Comparison of ENCODE assay signal across 14 mouse cellular contexts in the genomic region with DNA sequence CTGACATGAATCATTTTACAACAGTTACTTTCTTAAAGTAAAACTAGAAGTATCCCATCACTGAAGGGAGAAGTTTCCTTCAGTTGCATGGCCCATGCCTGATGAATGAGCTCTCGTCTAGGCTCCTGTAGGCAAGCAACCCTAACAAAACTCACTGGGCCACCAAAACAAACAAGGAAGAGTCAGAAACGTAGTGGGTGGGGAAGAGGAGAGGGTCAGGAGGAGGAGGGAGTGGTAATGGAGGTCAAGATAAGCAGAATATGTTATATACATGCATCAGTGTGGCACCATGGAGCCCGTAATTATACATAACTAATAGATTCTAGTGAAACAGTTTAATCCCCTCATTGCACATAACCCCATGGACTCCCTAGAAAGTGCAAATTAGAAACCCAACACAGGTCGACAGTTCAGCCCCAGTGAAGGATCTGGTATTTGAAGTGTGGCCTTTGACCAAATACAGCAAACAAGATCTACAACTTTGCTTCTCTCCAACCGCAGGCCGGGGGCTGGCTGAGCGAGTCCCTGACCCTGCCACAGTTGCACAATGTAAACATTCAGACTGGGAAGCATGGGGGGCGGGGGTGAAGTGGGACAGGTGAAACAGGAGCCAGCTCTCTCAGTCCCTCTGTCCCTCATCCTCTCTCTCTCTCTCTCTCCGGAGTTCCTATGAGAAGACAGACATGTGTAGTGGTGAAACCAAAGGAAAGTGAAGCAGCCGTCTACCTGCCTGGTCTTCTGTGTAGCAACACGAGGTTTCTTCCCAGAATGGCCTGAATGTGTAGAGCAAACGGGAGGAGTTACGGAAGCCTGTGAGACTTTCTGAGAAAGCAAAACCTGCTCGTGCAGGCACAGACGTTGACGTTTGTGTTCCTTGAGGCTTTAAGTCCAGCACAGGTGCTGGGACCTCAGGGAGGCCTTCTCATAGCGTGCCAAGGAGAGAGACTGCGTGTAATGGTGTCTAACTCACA.
DNase-seq lines count a peak whose midpoint lies in the region; ATAC-seq and TF ChIP-seq lines count a peak whose summit lies in the region.
"Had no signal": no experiment of that assay in that cellular context is flagged by ENCODE, and none has a peak within 500 bp of the region (broad histone marks: within the 10 kb centered on the region; RNA-seq: fewer than 3 reads in every experiment).

No protein-coding gene starts in this region.

- DNase-seq in kidney, adult 9 months: no peak
- peak; percentile 72 for DNase-seq in intestine, embryonic 14.5 days (ENCODE audit: low spot score)
- peak in 2 of 3 experiments; percentile 33 to 40 for DNase-seq in liver, embryonic 14.5 days (ENCODE audit: low read depth in 3 of 3, low spot score in 3 of 3)
- DNase-seq in lung, postnatal 4 days: peak; percentile 50 to 76
- DNase-seq in B cell, adult 2 months: no peak
- DNase-seq in cerebellum, adult 18-20 months: no peak
- DNase-seq in heart, adult 18-20 months: no peak
- DNase-seq: adrenal gland, postnatal 14 days; cerebellum, adult 9-11 months; right cerebral cortex, postnatal 14 days; thymus, postnatal 14 days had no signal

- 0 out of 2 replicates have a peak overlapping the region, but pooled peaks have one; percentile 7 for H3K4me2 ChIP-seq in kidney, embryonic 15.5 days
- peak overlapping the region; percentile 14; the same call in 1 of the 2 replicates for H3K4me2 ChIP-seq in intestine, embryonic 14.5 days (ENCODE audit: low read length)
- H3K4me2 ChIP-seq in liver, embryonic 14.5 days (ENCODE audit: low read depth): no peak overlapping the region
- H3K4me2 ChIP-seq: heart, embryonic 15.5 days had no signal

- ATAC-seq in kidney, embryonic 15.5 days (replicated peaks; ENCODE audit: low FRiP score): peak; percentile 35; the same call in 1 of the 2 replicates
- ATAC-seq in intestine, embryonic 14.5 days (replicated peaks; ENCODE audit: low FRiP score, low TSS enrichment, low read depth): peak; percentile 66
- ATAC-seq in liver, embryonic 14.5 days (ENCODE audit: insufficient read depth): peak; percentile 69

- H3K9me3 ChIP-seq in kidney, embryonic 15.5 days (replicated peaks): no peaks in the 10 kb centered on the region
- no peaks in the 10 kb centered on the region for H3K9me3 ChIP-seq in intestine, embryonic 14.5 days (ENCODE audit: control insufficient read depth, low read length)
- no peaks in the 10 kb centered on the region for H3K9me3 ChIP-seq in liver, embryonic 14.5 days (ENCODE audit: control insufficient read depth, low read length)
- H3K9me3 ChIP-seq: heart, embryonic 15.5 days; megakaryocyte, embryonic 14.5 days had no signal

- no peak overlapping the region for H3K4me3 ChIP-seq in kidney, embryonic 15.5 days (replicated peaks)
- H3K4me3 ChIP-seq in intestine, embryonic 14.5 days (ENCODE audit: low read depth, low read length): no peak overlapping the region
- H3K4me3 ChIP-seq in liver, embryonic 14.5 days (ENCODE audit: insufficient read depth in 1 of 2, low read depth in 2 of 2, low read length in 2 of 2): no peak overlapping the region
- H3K4me3 ChIP-seq: heart, embryonic 15.5 days; megakaryocyte, embryonic 14.5 days had no signal

- no peak for TF ChIP-seq EP300 in liver, embryonic 14.5 days (IDR thresholded peaks at IDR 0.05; ENCODE audit: low read depth)

- TF ChIP-seq CTCF in liver, embryonic 14.5 days (IDR thresholded peaks at IDR 0.05; ENCODE audit: low read depth): no peak

- peaks cover 21% of the 10 kb centered on the region for H3K4me1 ChIP-seq in kidney, embryonic 15.5 days
- H3K4me1 ChIP-seq in intestine, embryonic 14.5 days (replicated peaks; ENCODE audit: control insufficient read depth, insufficient read depth, low read length): peaks cover 19% of the 10 kb centered on the region; the same call in 1 of the 2 replicates
- peaks cover 0 to 24% of the 10 kb centered on the region in 2 experiments; a peak in 2 of 4 replicates for H3K4me1 ChIP-seq in liver, embryonic 14.5 days (replicated peaks; ENCODE audit: control insufficient read depth in 2 of 2, insufficient read depth in 2 of 2, low read length in 1 of 2)
- H3K4me1 ChIP-seq: heart, embryonic 15.5 days had no signal

- 0 out of 2 replicates have a peak overlapping the region, but pooled peaks have one; percentile 0 for H3K27ac ChIP-seq in kidney, embryonic 15.5 days
- peak overlapping the region; percentile 82 for H3K27ac ChIP-seq in intestine, embryonic 14.5 days (ENCODE audit: low read depth)
- H3K27ac ChIP-seq in liver, embryonic 14.5 days: no peak overlapping the region
- H3K27ac ChIP-seq: heart, embryonic 15.5 days had no signal

- no peaks in the 10 kb centered on the region for H3K36me3 ChIP-seq in kidney, embryonic 15.5 days
- no peaks in the 10 kb centered on the region for H3K36me3 ChIP-seq in intestine, embryonic 14.5 days (ENCODE audit: control insufficient read depth, insufficient read depth, low read length)
- no peaks in the 10 kb centered on the region for H3K36me3 ChIP-seq in liver, embryonic 14.5 days (replicated peaks; ENCODE audit: control insufficient read depth, insufficient read depth, low read depth)
- H3K36me3 ChIP-seq: heart, embryonic 15.5 days had no signal

- 45% methylated on average over 18 of the region's 18 CpGs for WGBS in kidney, embryonic 15.5 days
- WGBS in intestine, embryonic 14.5 days: 40% methylated on average over 18 of the region's 18 CpGs
- 55% methylated on average over 18 of the region's 18 CpGs for WGBS in liver, embryonic 14.5 days (ENCODE audit: insufficient replicate concordance)

- H3K27me3 ChIP-seq in kidney, embryonic 15.5 days: no peaks in the 10 kb centered on the region
- H3K27me3 ChIP-seq in intestine, embryonic 14.5 days (replicated peaks; ENCODE audit: control insufficient read depth, insufficient read depth, low read length): no peaks in the 10 kb centered on the region
- H3K27me3 ChIP-seq in liver, embryonic 14.5 days (ENCODE audit: control insufficient read depth, insufficient read depth, low read length): no peaks in the 10 kb centered on the region
- H3K27me3 ChIP-seq: heart, embryonic 15.5 days had no signal

- no peak overlapping the region for H3K9ac ChIP-seq in kidney, embryonic 15.5 days
- H3K9ac ChIP-seq in intestine, embryonic 14.5 days (ENCODE audit: low read length): no peak overlapping the region
- no peak overlapping the region for H3K9ac ChIP-seq in liver, embryonic 14.5 days (replicated peaks)
- H3K9ac ChIP-seq: heart, embryonic 15.5 days had no signal

Comparison
In these comparisons a context has a peak if more than half of its experiments do, and no peak if none do; other contexts are left out.
1. DNase-seq: peak in intestine, embryonic 14.5 days (single experiment), liver, embryonic 14.5 days (2 of 3) and lung, postnatal 4 days (2 of 2); none in kidney, adult 9 months (single experiment), B cell, adult 2 months (0 of 2), cerebellum, adult 18-20 months (0 of 2) and heart, adult 18-20 months (0 of 2).
2. Peak in every context shown above with its lines, with median percentiles within 50 percentile points of each other: ATAC-seq.